Mouse (Mus musculus) CD4-positive, CD25-positive, alpha-beta regulatory T cell, adult 2 months (primary cell): ENCODE results near the gene Drc1.

ENCODE experiments used
- DNase-seq: peaks from one replicate; pipeline ENCODE4 v3.0.0-alpha.2; 2012; ENCODE audit warnings: low read depth, low spot score

Gene Drc1

GRCm38 (mm10) chr5:30411524-30411923 lies 130.3 kb downstream of the Drc1 start:
- no peak for DNase-seq

DNA sequence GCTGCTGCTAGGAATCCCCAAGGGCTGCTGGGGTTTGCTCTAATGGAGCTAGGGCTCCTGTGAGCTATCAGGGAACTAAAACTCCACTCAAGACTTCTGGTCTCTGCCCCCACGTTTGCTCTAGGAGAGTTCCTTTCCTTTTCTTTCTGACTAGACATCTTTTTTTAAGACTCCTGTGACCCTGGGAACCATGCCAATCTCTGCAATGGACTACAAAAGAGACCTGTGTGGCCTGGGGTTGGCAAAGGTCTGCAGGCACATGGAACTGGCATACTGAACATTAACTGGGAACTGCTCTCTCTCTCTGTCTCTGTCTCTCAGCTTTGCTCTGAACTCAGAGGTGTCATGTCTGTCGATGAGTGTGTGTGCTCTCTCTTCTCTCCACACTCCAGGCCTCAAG lies 134.2 kb downstream of the Drc1 start:
- no peak for DNase-seq

DNA sequence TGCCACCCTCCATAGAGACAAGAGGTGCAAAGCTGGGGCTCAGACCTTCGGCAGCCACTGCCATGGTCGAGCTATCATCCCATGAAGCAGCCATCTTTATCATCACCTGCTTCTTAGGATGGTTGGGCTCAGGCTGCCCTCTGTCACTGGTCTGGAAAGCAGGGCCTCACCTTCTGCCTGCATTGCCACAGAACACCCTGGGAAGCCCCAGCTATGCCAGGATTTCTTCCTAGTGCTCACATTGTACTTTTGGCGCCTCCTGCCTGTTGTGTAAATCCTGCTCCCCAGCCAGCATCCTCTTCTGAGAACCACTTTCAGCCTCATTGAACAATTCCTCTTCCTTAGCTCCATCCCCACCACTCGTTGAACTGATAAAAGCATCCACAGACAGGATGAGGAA lies 134.7 kb downstream of the Drc1 start:
- DNase-seq, result no peak
